Mouse (Mus musculus): ENCODE data around the gene Ankrd28. TPM values are rescaled to one million over a fixed set of nuclear protein-coding genes. Genes with fewer than 3 reads are reported as not detected.

Ankrd28 gene
- polyA plus RNA-seq, 1 experiment from 2014 or later, result 11.7 TPM

GRCm38 (mm10) chr14:31681291-31681690 lies 149.2 kb downstream of the Ankrd28 start:
- H3K27ac ChIP-seq (ENCODE audit: low read depth), result no peak overlapping the region
- H3K4me1 ChIP-seq (ENCODE audit: insufficient read depth), result no peaks in the 10 kb centered on the region
- ATAC-seq (ENCODE audit: insufficient read depth), result no peak
- H3K4me2 ChIP-seq, result no peak overlapping the region
- H3K27me3 ChIP-seq (ENCODE audit: insufficient read depth, low read length), result no peaks in the 10 kb centered on the region
- peak; percentile 30 for DNase-seq
- H3K4me3 ChIP-seq (ENCODE audit: low read depth, low read length), result no peak overlapping the region
- WGBS, result 73% methylated on average over 9 of the region's 9 CpGs
- no peak for TF ChIP-seq CTCF (IDR thresholded peaks at IDR 0.05; ENCODE audit: low read depth)
- H3K36me3 ChIP-seq (ENCODE audit: insufficient read depth), result no peaks in the 10 kb centered on the region
- H3K9ac ChIP-seq, result no peak overlapping the region
- no peaks in the 10 kb centered on the region for H3K9me3 ChIP-seq (ENCODE audit: low read depth, low read length)

GRCm38 (mm10) chr14:31680656-31681055 lies 149.8 kb downstream of the Ankrd28 start:
- ATAC-seq (ENCODE audit: insufficient read depth), result no peak
- H3K4me2 ChIP-seq, result no peak overlapping the region
- TF ChIP-seq CTCF (IDR thresholded peaks at IDR 0.05; ENCODE audit: low read depth), result no peak
- H3K27ac ChIP-seq (ENCODE audit: low read depth), result no peak overlapping the region
- no peaks in the 10 kb centered on the region for H3K4me1 ChIP-seq (ENCODE audit: insufficient read depth)
- no peaks in the 10 kb centered on the region for H3K27me3 ChIP-seq (ENCODE audit: insufficient read depth, low read length)
- 92% methylated on average over 3 of the region's 3 CpGs for WGBS
- H3K9ac ChIP-seq, result no peak overlapping the region
- no peak overlapping the region for H3K4me3 ChIP-seq (ENCODE audit: low read depth, low read length)
- H3K36me3 ChIP-seq (ENCODE audit: insufficient read depth), result no peaks in the 10 kb centered on the region
- no peak for DNase-seq
- H3K9me3 ChIP-seq (ENCODE audit: low read depth, low read length), result no peaks in the 10 kb centered on the region

- Histone ChIP-seq H3K9me3 (ENCODE audit: low read depth, low read length) (no peaks in the 10 kb centered on the region), H3K27me3 (ENCODE audit: insufficient read depth, low read length) (no peaks in the 10 kb centered on the region), H3K27ac (ENCODE audit: low read depth) (no peak overlapping the region), H3K4me1 (ENCODE audit: insufficient read depth) (no peaks in the 10 kb centered on the region), H3K4me2 (no peak overlapping the region), H3K9ac (no peak overlapping the region), H3K4me3 (ENCODE audit: low read depth, low read length) (no peak overlapping the region), H3K36me3 (ENCODE audit: insufficient read depth) (peaks cover 7% of the 10 kb centered on the region; the same call in 1 of the 2 replicates)
- no peak for TF ChIP-seq CTCF (IDR thresholded peaks at IDR 0.05; ENCODE audit: low read depth)
- DNase-seq (no peak), ATAC-seq (ENCODE audit: insufficient read depth) (no peak)
- 58% methylated on average over 10 of the region's 10 CpGs for WGBS
Measured at GRCm38 (mm10) chr14:31671635-31672320, 158.7 kb downstream of the Ankrd28 start.

- Histone ChIP-seq H3K27me3 (ENCODE audit: insufficient read depth, low read length) (no peaks in the 10 kb centered on the region), H3K9me3 (ENCODE audit: low read depth, low read length) (no peaks in the 10 kb centered on the region), H3K4me3 (ENCODE audit: low read depth, low read length) (no peak overlapping the region), H3K4me1 (ENCODE audit: insufficient read depth) (peaks cover 5% of the 10 kb centered on the region; the same call in 1 of the 2 replicates), H3K9ac (no peak overlapping the region), H3K4me2 (no peak overlapping the region), H3K36me3 (ENCODE audit: insufficient read depth) (peaks cover 9% of the 10 kb centered on the region; the same call in 1 of the 2 replicates), H3K27ac (ENCODE audit: low read depth) (peak overlapping the region; percentile 81)
- TF ChIP-seq CTCF (IDR thresholded peaks at IDR 0.05; ENCODE audit: low read depth), result no peak
- ATAC-seq (ENCODE audit: insufficient read depth) (peak; percentile 28; the same call in 1 of the 2 replicates), DNase-seq (peak; percentile 68)
- 75% methylated on average over 15 of the region's 15 CpGs for WGBS
Measured at GRCm38 (mm10) chr14:31669642-31670490, 160.6 kb downstream of the Ankrd28 start.

DNA sequence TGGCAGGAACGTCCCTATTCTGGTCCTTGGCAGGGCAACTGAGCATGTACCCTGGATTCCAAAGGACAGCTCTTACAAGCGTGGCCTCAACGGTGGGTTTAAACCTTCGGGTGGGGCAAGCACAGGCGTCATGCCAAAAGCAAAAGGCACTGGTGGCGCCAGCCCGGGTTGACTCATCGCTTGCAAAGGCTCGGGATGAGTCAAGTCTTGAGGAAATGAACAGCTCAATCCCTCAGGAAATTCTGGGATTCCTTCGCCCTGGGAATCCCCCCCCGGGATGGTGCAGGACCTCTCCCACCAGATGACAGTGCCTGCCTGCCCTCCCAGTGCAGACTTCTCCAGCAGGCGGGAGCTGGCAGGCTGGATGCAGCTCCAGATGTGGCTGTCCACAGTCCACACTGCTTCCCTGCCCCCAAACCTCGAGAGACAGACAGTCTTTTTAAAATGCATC lies 161.3 kb downstream of the Ankrd28 start:
- Histone ChIP-seq H3K4me1 (ENCODE audit: insufficient read depth) (peaks cover 11% of the 10 kb centered on the region; the same call in 1 of the 2 replicates), H3K4me2 (no peak overlapping the region), H3K9ac (no peak overlapping the region), H3K4me3 (ENCODE audit: low read depth, low read length) (no peak overlapping the region), H3K27ac (ENCODE audit: low read depth) (peak overlapping the region; percentile 81), H3K9me3 (ENCODE audit: low read depth, low read length) (no peaks in the 10 kb centered on the region), H3K36me3 (ENCODE audit: insufficient read depth) (peaks cover 9% of the 10 kb centered on the region; the same call in 1 of the 2 replicates), H3K27me3 (ENCODE audit: insufficient read depth, low read length) (no peaks in the 10 kb centered on the region)
- WGBS, result 64% methylated on average over 13 of the region's 13 CpGs
- ATAC-seq (ENCODE audit: insufficient read depth) (peak; percentile 35; the same call in 1 of the 2 replicates), DNase-seq (peak; percentile 52)
- TF ChIP-seq CTCF (IDR thresholded peaks at IDR 0.05; ENCODE audit: low read depth), result no peak

- H3K9ac ChIP-seq, result no peak overlapping the region
- H3K27me3 ChIP-seq (ENCODE audit: insufficient read depth, low read length), result no peaks in the 10 kb centered on the region
- no peak overlapping the region for H3K4me3 ChIP-seq (ENCODE audit: low read depth, low read length)
- H3K36me3 ChIP-seq (ENCODE audit: insufficient read depth), result peaks cover 9% of the 10 kb centered on the region; the same call in 1 of the 2 replicates
- peaks cover 19% of the 10 kb centered on the region for H3K4me1 ChIP-seq (ENCODE audit: insufficient read depth)
- H3K4me2 ChIP-seq, result no peak overlapping the region
- TF ChIP-seq CTCF (IDR thresholded peaks at IDR 0.05; ENCODE audit: low read depth), result no peak
- H3K27ac ChIP-seq (ENCODE audit: low read depth), result peak overlapping the region; percentile 15; the same call in 1 of the 2 replicates
- 84% methylated on average over 13 of the region's 13 CpGs for whole genome bisulfite sequencing
- DNase-seq (no peak), ATAC-seq (ENCODE audit: insufficient read depth) (no peak)
- no peaks in the 10 kb centered on the region for H3K9me3 ChIP-seq (ENCODE audit: low read depth, low read length)
Measured at GRCm38 (mm10) chr14:31668326-31668725, 162.1 kb downstream of the Ankrd28 start.

- H3K9ac ChIP-seq, result no peak overlapping the region
- ATAC-seq (ENCODE audit: insufficient read depth), result no peak
- peaks cover 9% of the 10 kb centered on the region; the same call in 1 of the 2 replicates for H3K36me3 ChIP-seq (ENCODE audit: insufficient read depth)
- TF ChIP-seq CTCF (IDR thresholded peaks at IDR 0.05; ENCODE audit: low read depth), result no peak
- no peak overlapping the region for H3K4me3 ChIP-seq (ENCODE audit: low read depth, low read length)
- H3K4me1 ChIP-seq (ENCODE audit: insufficient read depth), result peaks cover 24% of the 10 kb centered on the region
- H3K27me3 ChIP-seq (ENCODE audit: insufficient read depth, low read length), result no peaks in the 10 kb centered on the region
- H3K9me3 ChIP-seq (ENCODE audit: low read depth, low read length), result no peaks in the 10 kb centered on the region
- 79% methylated on average over 6 of the region's 6 CpGs for WGBS
- no peak for DNase-seq
- no peak overlapping the region for H3K4me2 ChIP-seq
- H3K27ac ChIP-seq (ENCODE audit: low read depth), result no peak overlapping the region; the same call in 1 of the 2 replicates
Measured at GRCm38 (mm10) chr14:31667741-31668140, 162.7 kb downstream of the Ankrd28 start.

Measured in lung, embryonic 14.5 days (tissue).